Mouse (Mus musculus) lung, postnatal 0 days (tissue): ENCODE data around the gene Cerk.

Experiments
- CTCF ChIP-seq: IDR thresholded peaks from 2 replicates; pipeline ENCODE4 v1.5.1; 2016; ENCODE audit warnings: antibody characterized with exemption, mild to moderate bottlenecking
- EP300 ChIP-seq: IDR thresholded peaks from 2 replicates; pipeline ENCODE4 v1.6.1; 2016; ENCODE audit warnings: antibody characterized with exemption, mild to moderate bottlenecking, control low read depth

DNA sequence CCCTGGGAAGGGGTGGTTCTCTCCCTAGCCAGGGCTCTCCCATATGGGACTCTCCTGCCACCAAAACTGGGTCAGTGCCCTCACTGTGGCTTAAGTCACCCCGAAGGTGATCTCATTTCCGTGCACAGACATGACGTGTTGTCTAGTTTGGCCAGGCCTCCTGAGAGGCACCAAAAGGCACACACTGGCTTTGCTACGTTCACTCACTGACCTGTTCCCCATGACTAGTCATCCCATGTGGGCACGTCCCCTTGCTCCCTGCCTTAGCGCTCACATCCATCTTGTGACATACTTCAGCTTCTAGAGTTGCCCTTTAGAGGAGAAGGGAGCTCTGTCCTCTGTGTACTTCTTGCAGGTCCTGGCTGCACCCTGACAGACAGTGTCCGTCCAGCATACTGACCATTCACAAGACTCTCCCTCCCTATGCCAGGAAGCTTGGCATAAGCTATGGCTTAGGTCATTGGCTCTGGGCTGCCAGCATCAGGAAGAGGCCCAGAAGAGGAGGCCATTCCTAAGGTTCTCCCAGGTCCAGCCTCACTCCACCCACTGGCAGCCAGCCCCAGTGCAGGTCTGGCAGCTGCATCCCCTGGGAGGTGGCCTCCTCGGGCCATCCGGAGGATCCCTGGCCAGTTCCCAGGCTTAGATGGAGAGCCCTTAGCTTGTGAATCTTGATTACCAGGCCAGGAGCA, 63.5 kb downstream of the Cerk start:
- TF ChIP-seq CTCF (peak; percentile 18), EP300 (no peak)
